Mouse (Mus musculus) CD4-positive, CD25-positive, alpha-beta regulatory T cell, adult 2 months (primary cell): ENCODE data around the gene Mvb12b.
A peak's percentile ranks its signal among the peaks of the same experiment; 100 is the strongest.

ENCODE experiments used
- DNase-seq: peaks from one replicate; pipeline ENCODE4 v3.0.0-alpha.2; 2012; ENCODE audit warnings: low read depth, low spot score

Mvb12b gene

GRCm38 (mm10) chr2:33736722-33737121, 151.0 kb downstream of the Mvb12b start:
- peak; percentile 80 for DNase-seq

GRCm38 (mm10) chr2:33734781-33735485, 152.8 kb downstream of the Mvb12b start:
- peak; percentile 81 for DNase-seq

GRCm38 (mm10) chr2:33729701-33730100, 158.0 kb downstream of the Mvb12b start:
- DNase-seq = no peak

- no peak for DNase-seq
Measured at GRCm38 (mm10) chr2:33727199-33727598, 160.5 kb downstream of the Mvb12b start.

- no peak for DNase-seq
Measured at GRCm38 (mm10) chr2:33720380-33720898, 167.3 kb downstream of the Mvb12b start.

GRCm38 (mm10) chr2:33719339-33720066, 168.2 kb downstream of the Mvb12b start:
- no peak for DNase-seq

GRCm38 (mm10) chr2:33718561-33718960, 169.2 kb downstream of the Mvb12b start:
- no peak for DNase-seq

GRCm38 (mm10) chr2:33717821-33718351, 169.9 kb downstream of the Mvb12b start:
- DNase-seq = no peak

- no peak for DNase-seq
Measured at GRCm38 (mm10) chr2:33717378-33717777, 170.4 kb downstream of the Mvb12b start.

- no peak for DNase-seq
Measured at GRCm38 (mm10) chr2:33716878-33717277, 170.9 kb downstream of the Mvb12b start.

- DNase-seq = no peak
Measured at GRCm38 (mm10) chr2:33714932-33715331, 172.8 kb downstream of the Mvb12b start.

GRCm38 (mm10) chr2:33713580-33714260, 174.0 kb downstream of the Mvb12b start:
- DNase-seq = no peak

GRCm38 (mm10) chr2:33712811-33713210, 174.9 kb downstream of the Mvb12b start:
- DNase-seq = no peak

- no peak for DNase-seq
Measured at GRCm38 (mm10) chr2:33708831-33709230, 178.9 kb downstream of the Mvb12b start.

- DNase-seq = no peak
Measured at GRCm38 (mm10) chr2:33708096-33708495, 179.7 kb downstream of the Mvb12b start.

GRCm38 (mm10) chr2:33706403-33706802, 181.3 kb downstream of the Mvb12b start:
- DNase-seq = no peak

- no peak for DNase-seq
Measured at GRCm38 (mm10) chr2:33705687-33706320, 181.9 kb downstream of the Mvb12b start.

- no peak for DNase-seq
Measured at GRCm38 (mm10) chr2:33703286-33703685, 184.5 kb downstream of the Mvb12b start.

- no peak for DNase-seq
Measured at GRCm38 (mm10) chr2:33702705-33703104, 185.0 kb downstream of the Mvb12b start.

- no peak for DNase-seq
Measured at GRCm38 (mm10) chr2:33701446-33701815, 186.3 kb downstream of the Mvb12b start.

- DNase-seq = no peak
Measured at GRCm38 (mm10) chr2:33700581-33701445, 186.9 kb downstream of the Mvb12b start.
